Mouse (Mus musculus) urinary bladder, postnatal 4 days (tissue): ENCODE results near the gene Plekhj1.
A peak's percentile ranks its signal among the peaks of the same experiment; 100 is the strongest.

Experiments
- DNase-seq, 2 experiments: peaks; one replicate each; pipeline ENCODE4 v3.0.0; 2021 to 2022; ENCODE audit warnings: low spot score in 2 of 2

Gene Plekhj1

GRCm38 (mm10) chr10:80779565-80779964 lies 18.9 kb downstream of the Plekhj1 start:
- no peak for DNase-seq

- DNase-seq: no peak
Measured at GRCm38 (mm10) chr10:80777123-80777522, 21.3 kb downstream of the Plekhj1 start.

GRCm38 (mm10) chr10:80776358-80776869 lies 22.0 kb downstream of the Plekhj1 start:
- DNase-seq: no peak

- no peak for DNase-seq
Measured at GRCm38 (mm10) chr10:80775731-80776130, 22.7 kb downstream of the Plekhj1 start.

GRCm38 (mm10) chr10:80774981-80775380 lies 23.4 kb downstream of the Plekhj1 start:
- no peak for DNase-seq

GRCm38 (mm10) chr10:80774549-80774948 lies 23.9 kb downstream of the Plekhj1 start:
- DNase-seq: peak; percentile 67 to 79

GRCm38 (mm10) chr10:80773816-80774215 lies 24.6 kb downstream of the Plekhj1 start:
- no peak for DNase-seq

- DNase-seq: no peak
Measured at GRCm38 (mm10) chr10:80768365-80768764, 30.1 kb downstream of the Plekhj1 start.

- DNase-seq: no peak
Measured at GRCm38 (mm10) chr10:80766161-80766815, 32.1 kb downstream of the Plekhj1 start.

- DNase-seq: no peak
Measured at GRCm38 (mm10) chr10:80765746-80766145, 32.7 kb downstream of the Plekhj1 start.

GRCm38 (mm10) chr10:80763502-80763901 lies 34.9 kb downstream of the Plekhj1 start:
- DNase-seq: no peak

- no peak for DNase-seq
Measured at GRCm38 (mm10) chr10:80761821-80762220, 36.6 kb downstream of the Plekhj1 start.

GRCm38 (mm10) chr10:80760596-80761524 lies 37.6 kb downstream of the Plekhj1 start:
- DNase-seq: no peak

- no peak for DNase-seq
Measured at GRCm38 (mm10) chr10:80758651-80759050, 39.8 kb downstream of the Plekhj1 start.

- DNase-seq: peak; percentile 64 to 71
Measured at GRCm38 (mm10) chr10:80757717-80758116, 40.7 kb downstream of the Plekhj1 start.

GRCm38 (mm10) chr10:80756967-80757366 lies 41.5 kb downstream of the Plekhj1 start:
- DNase-seq: no peak

GRCm38 (mm10) chr10:80756509-80756908 lies 41.9 kb downstream of the Plekhj1 start:
- DNase-seq: no peak

GRCm38 (mm10) chr10:80756099-80756498 lies 42.3 kb downstream of the Plekhj1 start:
- no peak for DNase-seq

GRCm38 (mm10) chr10:80755291-80756015 lies 43.0 kb downstream of the Plekhj1 start:
- no peak for DNase-seq

GRCm38 (mm10) chr10:80754594-80755290 lies 43.7 kb downstream of the Plekhj1 start, which contains the start of gene Dot1l:
Gene Dot1l (plus strand): TSS chr10:80755206.
- DNase-seq: peak; percentile 98 to 99

- peak; percentile 73 to 85 for DNase-seq
Measured at GRCm38 (mm10) chr10:80752079-80752625, 46.3 kb downstream of the Plekhj1 start.
